Mouse (Mus musculus) brain, embryonic 14.5 days (tissue): ENCODE measurements around the gene Slc1a2.

Experiments
- CTCF ChIP-seq: fragments of 200-500 bp; IDR thresholded peaks from 2 replicates; pipeline ENCODE4 v1.5.1; 2012; ENCODE audit warnings: inconsistent platforms, mild to moderate bottlenecking, moderate library complexity, borderline replicate concordance; ENCODE audit not compliant: insufficient read depth, insufficient read length; ENCODE audit errors: extremely low read depth
- POLR2A ChIP-seq: fragments of 200-500 bp; IDR thresholded peaks from 2 replicates; pipeline ENCODE4 v1.6.1; 2012; ENCODE audit warnings: mild to moderate bottlenecking, inconsistent platforms, borderline replicate concordance; ENCODE audit not compliant: poor library complexity, insufficient read depth, insufficient read length, severe bottlenecking; ENCODE audit errors: extremely low read depth

- no peak for TF ChIP-seq POLR2A
- TF ChIP-seq CTCF: no peak
These were observed 162.3 kb downstream of the Slc1a2 start for GRCm38 (mm10) chr2:102820790-102821189.
